Mouse (Mus musculus) cerebellum, postnatal 4 days (tissue): Measurements from ENCODE around the gene Plcd3.

Experiments used
- DNase-seq, 2 experiments: peaks; one replicate each; pipeline ENCODE4 v3.0.0; 2022; ENCODE audit warnings: low spot score in 2 of 2, mixed read lengths in 1 of 2

The Plcd3 gene

DNA sequence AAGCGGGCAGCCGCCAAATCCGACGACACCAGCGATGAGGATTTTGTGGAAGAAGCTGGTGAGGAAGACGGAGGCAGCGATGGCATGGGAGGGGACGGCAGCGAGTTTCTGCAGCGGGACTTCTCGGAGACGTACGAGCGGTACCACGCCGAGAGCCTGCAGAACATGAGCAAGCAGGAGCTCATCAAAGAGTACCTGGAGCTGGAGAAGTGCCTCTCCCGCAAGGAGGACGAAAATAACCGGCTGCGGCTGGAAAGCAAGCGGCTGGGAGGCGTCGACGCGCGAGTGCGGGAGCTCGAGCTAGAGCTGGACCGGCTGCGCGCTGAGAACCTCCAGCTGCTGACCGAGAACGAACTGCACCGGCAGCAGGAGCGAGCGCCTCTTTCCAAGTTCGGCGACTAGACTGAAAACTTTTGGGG is 16.1 kb upstream of the Plcd3 start:
- DNase-seq: no peak

DNA sequence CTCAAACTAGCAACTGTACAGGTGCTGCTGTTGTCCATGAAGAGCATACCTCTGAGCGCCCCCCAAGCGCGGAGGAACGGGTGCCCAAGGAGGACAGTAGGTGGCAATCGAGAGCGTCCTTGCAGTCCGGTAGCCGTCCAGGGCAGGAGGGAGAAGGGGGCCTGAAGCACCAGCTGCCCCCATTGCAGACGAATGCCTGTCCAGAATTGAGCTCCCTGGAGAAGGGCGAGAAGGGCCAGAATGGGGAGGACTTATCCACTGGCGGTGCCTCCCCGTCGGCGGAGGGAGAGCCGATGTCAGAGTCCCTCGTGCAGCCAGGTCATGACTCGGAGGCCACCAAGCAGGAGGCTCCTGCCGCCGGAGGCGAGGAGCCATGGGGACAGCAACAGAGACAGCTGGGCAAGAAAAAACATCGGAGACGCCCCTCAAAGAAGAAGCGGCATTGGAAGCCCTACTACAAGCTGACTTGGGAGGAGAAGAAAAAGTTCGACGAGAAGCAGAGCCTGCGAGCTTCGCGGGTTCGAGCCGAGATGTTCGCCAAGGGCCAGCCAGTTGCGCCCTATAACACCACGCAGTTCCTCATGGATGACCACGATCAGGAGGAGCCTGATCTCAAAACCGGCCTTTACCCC is 15.6 kb upstream of the Plcd3 start:
- DNase-seq: peak in 1 of 2 experiments; percentile 75

DNA sequence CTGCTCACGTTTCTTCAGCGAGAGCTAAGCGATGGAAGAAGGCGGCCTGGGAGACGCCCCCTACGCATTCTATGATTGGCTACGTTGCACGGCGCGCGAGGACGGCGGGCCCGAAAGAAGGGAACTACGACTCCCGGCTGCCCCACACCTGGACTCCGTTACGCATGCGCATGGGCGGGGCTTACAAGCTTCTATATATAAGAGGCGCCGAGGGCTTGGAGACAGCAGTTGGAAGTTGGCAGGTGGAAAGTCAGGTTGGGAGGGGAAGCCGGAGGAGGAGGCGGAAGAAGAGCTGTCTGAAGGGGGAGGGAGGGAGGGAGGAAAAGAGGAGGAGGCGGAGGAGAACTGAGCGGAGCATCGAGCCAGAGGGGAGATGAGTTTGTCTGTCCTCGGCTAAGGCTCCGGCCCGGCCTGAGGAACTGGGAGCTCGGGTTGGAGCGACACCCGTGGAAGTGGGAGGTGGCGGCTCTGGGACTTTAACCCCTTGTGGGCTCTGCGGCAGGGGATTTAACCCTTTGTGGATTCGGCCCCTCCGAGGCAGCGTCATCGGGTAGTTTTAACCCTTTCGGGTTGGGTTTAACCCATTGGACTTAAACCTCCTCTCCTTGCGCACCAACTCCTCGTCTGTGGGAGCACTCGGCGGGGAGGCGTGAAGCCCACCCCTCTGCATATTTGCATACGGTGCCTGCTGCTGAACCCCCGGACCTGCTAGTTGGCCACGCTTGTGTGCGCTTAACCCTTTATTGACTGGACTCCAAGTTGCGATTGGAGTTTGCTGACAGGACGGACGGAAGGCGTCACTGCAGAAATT is 14.8 kb upstream of the Plcd3 start, which contains the start of gene Hexim1:
Gene Hexim1, plus strand, starts transcription at position 224 of the 811 bp plus-strand sequence.
- peak; percentile 98 to 99 for DNase-seq

DNA sequence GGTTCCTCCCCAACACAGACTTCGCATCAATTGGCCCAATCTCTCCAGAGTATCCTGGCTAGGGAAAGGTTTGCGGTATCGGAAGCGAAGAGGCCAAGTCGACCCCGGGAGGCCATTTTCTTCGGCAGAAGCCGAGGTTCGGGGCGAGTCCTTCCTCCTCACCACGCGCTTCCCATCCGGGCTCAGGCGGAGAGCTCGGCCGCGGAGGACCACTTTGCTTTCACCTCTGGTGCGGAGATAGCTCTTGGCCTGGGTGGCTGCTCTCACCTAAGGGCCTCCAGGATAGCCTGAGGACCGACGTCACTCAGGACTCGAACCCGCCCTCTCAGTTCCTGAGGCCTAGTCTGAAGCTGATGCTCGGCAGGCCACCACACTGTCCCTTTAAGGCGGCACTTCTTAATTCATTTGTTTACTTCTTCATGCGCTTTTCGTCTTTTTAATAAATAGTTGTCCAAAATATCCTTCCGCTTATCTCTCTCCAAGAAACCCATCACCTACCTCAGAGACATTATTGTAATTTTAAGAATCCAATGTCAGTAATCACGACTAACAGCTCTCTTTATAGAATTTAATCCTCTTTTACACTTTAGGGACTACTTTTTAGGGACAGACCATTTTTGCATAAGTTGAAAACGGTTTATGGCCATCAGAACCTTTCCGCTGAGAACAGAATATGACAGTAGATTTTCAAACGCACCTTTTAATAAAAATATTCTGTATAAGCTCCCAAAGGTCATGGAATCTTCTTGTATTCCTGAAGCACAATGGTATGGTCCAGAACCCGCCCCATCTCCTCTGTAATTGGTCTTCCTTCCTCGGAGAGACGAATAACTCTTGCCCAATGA is 13.9 kb upstream of the Plcd3 start:
- DNase-seq: peak; percentile 54 to 72

DNA sequence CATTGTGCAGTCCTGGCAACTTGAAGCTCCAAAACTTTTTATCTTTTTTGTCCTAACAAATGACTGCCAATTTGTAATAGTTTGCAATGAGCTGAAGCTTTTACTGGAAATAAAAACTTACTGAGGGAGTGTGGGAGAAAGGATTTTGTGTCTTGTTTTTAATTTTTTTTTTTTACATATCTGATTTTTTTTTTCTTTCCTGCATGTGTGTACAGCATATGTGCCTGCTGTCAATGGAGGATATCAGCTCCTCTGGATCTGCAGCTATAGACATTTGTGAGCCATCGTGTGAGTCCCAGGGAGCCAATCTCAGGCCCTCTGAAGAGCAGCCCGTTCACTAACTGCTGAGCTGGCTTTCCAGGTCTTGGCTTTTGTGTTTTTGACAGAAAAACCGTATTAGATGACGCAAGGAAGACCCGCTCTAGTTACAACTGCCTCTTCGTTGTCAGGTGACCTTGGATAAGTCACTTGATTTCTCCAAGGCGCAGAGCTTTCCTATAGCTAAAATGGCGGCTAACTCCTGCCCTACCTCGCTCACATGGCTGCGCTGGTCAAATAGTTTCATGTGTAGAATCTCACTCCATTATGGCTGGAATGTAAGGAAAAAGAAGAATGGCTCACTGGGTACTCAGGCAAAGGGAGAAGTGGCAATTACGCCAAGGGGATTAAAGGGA is 12.9 kb upstream of the Plcd3 start:
- no peak for DNase-seq

DNA sequence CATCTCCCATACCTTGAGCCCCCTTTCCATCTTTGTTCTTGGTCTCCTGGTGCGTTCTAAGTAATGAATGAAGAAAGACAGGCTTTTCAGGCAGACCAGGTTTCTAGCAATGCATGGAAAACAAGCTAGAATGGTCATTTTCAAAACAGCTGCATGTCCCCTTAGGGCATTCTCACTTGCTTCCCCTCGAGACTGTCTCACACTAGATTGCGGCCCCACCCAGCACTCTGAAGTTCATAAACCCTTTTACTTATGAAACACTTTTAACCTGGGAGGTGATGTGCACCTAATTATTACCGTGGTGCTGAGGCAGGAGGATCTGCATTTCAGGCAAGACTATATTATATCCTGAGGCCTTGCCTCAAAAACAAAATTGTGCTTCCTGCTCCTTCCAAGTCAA is 12.3 kb upstream of the Plcd3 start:
- no peak for DNase-seq

DNA sequence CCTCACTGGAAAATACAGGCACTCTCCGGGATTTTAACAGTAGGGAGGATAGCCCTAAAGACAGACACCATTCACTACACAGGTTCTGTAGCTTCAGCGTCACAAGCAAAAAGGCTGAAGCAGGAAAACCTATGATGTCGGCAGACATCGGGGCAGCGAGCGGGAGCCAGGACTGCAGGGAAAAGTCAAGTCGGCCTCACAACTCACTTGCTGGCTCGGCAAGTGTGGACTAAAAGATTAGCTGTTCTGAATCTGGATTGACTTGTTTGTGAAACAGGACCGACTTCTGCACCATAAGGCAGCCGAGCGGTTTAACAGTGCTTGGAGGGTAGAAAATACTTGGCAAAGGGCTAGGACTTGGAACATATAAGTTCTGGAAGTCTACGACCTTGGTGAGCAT is 11.5 kb upstream of the Plcd3 start:
- DNase-seq: no peak

DNA sequence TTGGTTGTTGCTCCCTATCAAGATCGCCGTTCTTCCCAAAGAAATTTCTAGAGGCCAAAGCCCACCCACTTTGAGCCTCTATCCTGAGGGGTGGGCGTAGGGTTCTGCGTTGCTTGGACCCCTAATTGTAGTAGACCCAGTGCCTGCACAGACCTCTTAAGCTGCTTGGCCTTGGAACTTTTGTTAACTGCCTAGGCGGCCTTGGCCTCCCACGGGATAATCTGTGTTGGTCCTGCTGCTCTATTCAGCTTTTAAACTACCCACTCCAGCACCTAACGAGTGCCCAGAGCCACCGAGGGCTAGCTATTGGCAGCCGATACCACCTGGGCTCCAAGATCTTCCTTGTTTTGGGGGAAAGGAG is 11.1 kb upstream of the Plcd3 start:
- DNase-seq: no peak

DNA sequence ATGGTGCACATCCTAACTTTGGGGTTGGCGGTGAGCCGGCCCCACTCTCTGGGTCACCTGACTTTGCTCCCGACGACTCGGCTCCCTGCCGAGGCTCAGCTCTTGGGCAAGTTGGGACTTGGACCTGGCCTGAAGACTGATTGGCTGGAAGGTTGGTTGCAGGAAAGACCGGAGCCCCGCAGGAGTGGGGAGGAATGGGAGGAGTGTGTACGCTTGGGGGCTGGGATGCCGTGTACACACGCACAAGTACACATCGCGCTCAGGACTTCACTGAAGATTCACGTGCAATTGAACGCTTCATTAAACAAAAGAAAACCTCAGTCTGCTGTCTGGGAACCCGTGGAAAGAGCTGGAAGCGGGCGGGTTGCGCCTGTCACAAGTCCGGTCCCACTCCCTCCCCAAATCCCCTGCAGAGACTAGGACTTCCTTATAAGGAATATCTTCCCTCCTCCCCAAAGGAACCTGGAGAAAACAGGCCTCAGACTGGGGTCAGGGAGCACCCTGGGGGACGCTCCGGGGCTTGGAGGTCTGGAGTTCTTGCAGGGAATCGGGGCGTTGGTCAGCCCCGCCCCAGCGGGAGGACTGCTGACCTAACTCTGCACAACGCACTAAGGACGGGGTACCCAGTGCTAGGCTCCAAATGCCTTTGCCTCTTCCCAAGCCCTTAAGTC is 10.6 kb upstream of the Plcd3 start:
- DNase-seq: no peak

DNA sequence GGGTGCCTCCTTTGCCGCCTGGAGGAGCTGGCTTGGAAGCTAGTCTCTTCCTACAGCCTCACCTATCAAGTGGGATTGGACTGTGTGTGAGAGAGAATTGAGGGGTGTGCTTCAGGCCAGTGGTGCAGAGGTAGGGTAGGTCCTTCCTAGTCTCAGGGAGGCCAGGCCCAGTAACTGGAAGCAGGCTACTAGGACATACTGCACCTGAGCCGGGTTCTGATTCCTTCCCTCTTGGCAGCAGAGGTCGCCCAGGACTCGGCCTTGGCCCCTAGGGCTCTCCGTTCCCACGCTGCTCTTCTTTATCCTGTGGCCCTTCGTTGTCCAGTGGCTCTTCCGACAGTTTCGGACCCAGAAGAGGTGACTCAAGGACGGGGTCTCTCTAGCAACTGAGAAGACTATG is 9.8 kb upstream of the Plcd3 start:
- DNase-seq: no peak

DNA sequence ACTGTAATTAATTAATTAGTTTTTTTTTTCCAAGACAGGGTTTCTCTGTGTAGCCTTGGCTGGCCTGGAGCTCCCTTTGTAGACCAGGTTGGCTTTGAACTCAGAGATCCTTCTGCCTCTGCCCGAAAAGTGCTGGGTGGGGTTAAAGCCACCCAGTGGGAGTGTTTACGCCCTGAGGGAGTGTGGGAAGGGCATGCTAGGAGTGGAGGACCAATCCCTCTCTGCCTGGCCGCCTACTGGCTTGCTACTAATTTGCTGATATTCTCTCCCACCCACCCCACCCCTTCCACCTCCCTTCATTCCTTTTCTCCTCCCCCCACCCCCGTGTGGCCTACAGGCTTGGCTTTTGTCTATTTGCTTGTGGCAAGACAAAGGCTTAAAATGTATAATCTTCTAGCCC is 4.9 kb upstream of the Plcd3 start:
- no peak for DNase-seq

DNA sequence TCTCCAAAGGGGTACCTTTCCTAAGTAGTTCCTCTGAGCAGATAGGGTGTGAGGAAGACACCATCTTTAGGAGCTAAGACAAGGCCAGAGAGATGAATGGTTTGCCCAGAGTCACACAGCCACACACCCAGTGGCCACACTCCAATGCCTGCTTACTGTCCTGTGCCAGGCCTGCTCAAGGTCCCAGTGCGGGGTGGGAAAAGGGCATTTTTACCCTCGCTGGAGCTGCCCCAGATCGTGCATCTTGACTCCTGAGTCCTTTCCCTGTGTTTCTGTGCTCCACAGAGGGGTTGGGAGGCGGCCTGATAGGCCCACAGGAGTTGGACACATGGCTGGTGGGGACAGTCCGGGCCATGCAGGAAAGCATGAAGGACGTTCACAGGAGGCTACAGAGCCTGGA is 4.4 kb upstream of the Plcd3 start:
- no peak for DNase-seq

DNA sequence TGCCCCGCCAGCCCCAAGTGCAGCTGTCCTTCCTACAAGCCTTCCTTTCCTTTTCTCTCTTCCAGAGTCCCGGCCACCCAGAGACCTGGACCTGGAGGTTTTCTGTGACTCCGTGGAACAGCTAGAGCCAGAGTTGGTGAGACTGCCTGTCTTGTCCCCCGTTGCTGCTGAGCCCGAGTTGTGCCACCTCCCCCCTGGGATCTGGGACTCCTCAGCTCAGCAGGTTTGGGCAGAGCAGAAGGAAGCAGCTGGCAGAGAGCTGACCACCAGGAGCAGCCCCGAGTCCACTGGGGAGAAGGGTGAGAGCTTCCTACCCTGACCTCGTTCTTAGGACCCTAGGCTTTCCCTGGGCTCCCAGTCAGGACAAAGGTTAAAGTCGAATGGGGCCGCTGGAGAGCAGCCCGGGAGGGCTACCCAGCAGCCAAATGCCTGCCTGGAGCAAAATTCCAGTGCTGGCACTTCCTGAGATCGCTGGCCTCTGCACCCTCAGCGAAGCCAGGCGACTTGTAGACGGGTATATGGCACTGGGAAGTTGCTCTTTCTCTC is 3.8 kb upstream of the Plcd3 start:
- DNase-seq: no peak

DNA sequence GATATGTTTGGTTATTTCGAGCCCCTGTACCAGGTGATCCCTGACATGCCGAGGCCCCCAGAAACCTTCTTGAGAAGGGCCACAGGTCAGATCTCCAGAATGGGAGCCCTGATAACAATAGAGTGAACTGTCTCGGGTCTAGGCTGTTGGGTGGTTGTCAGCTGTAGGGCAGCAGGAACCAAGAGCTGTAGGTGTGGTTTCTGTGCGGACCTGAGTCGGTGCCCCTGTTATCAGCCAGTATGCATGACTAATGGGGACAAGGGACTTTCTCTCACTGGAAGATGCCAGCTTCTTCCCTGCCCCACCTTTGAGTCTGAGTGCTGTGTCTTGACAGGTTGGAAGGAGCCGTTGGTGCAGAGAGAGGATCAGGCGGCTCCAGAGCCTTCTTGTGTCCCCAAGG is 3.0 kb upstream of the Plcd3 start:
- DNase-seq: no peak

DNA sequence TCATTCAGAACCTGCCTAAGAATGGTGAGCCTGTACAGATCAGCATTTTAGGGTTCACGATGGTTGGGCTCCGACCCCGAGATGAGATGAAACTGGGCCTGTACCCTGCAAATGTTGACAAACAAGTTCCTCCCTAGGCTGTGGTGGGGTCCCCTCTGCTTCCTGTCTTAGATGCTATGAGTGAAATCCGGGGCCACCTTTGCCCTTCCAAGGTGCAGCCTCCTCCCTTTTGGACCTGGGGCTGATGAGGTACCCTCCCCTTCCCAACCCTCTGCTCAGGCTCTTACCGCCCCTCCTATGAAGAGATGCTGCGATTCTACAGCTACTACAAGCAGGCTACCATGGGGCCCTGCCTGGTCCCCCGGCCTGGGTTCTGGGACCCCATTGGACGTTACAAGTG is 2.2 kb upstream of the Plcd3 start:
- no peak for DNase-seq

DNA sequence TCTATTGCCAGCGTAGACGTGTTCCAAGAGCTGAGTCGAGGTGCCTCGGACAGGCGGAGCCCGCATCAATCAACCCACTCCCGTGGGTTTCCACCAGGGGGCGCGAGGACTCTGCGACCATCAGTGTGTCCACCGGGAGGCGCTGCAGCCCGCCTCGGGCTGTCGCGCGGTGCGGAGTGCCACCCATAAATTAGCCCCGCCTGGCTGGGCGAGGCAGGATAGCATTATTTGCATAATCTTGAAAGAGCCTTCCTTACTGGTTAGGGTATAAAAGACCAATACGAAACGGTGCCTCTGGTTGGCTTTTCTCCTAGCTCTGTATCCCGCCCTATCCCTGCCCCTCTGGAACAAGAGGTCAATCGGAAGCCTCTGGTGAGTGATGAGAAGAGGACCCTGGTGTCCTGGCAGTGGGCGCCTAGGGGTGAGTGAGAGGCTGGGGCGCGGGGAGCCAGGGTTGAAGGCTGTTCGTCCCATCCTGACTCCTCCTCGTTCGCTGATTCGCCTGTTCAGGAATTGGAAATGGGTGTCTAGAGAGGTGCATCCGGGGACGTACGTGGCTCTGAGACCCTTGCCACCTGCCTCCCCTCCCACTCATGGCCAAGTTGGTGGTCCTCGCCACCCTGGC is 1.4 kb upstream of the Plcd3 start:
- peak; percentile 98 to 99 for DNase-seq

DNA sequence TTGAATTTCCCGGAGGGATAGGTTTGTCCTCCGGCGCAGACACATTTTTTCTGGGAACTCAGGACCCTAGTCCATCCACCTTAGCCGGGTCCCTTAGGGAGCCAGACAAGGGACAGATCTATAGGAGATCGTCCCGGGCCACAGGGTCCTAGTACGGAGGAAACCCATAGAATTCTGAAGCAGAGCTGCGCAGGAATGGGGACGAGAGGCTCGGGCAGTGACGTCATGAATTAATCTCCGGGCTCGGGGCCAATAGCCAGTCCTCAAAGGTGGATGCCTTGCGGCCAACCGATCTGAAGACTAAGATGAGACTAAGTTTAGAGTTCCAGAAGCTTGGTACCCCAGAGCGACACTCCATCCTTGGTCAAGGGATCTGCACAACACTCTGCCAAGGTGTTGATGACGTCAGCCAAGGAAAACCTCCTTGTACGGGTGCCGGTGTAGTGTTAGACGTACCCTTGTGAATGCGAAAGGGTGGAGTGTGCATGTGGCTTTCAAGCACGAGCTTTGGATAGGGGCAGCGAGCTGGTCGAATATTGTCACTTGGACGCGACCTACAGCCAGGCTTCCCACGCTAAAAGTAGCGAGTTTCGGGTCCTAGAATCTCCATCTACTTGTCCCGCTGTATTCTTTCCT is 526 bp upstream of the Plcd3 start:
- DNase-seq: peak in 1 of 2 experiments; percentile 57

DNA sequence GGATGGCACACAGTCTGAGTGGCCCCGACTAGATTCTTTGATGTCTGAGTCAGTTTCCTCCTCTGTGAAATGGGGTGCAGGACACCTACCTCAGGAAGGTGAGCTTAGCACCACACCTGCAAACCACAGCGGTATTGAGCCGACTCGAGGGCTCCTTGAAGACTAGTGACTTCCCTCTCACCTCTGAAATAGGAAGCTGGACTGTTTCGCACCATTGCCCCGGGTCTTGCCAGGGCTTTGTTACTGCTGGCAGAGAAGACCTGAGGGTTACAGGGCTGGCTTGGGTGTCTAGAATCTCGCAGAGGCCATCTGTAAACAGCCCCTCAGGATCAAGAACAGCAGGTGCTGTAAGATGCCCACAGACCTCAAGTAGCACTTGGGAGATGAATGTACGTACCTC is 1.1 kb downstream of the Plcd3 start:
- DNase-seq: no peak

DNA sequence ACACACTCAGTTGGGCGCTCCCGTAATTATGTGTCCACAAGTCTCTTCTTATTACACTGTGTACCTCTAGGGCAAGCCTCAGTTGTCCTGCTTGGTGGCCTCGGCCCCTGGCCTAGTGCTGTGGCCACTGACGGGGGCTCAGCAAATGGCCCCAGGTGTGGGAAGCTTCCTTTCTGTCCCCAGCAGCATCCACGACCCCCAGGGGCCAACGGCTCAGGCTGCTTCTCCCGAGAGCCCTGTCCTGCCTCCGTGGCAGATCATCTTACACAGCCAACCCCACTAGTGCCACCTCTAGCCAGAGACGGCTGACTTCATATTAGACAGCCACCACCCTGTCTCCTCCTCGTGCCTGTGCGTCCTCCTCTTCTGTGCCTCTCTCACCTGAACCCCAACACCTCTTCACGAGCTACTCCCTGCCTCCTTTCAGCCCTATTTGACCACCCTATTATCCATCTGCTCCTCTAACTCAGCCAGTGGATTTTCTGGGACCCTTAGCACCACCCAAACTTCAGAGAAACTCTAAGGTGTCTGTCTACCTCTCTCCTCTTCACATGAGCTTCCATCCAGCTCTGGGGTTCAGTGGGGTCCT is 2.0 kb downstream of the Plcd3 start:
- DNase-seq: no peak
